Mouse (Mus musculus): ENCODE measurements around the gene Cep152. TPM values are rescaled to one million over a fixed set of nuclear protein-coding genes. Genes with fewer than 3 reads are reported as not detected.

Gene Cep152
- 18.2 and 18.5 TPM in 2 replicates for total RNA-seq (2017)

DNA sequence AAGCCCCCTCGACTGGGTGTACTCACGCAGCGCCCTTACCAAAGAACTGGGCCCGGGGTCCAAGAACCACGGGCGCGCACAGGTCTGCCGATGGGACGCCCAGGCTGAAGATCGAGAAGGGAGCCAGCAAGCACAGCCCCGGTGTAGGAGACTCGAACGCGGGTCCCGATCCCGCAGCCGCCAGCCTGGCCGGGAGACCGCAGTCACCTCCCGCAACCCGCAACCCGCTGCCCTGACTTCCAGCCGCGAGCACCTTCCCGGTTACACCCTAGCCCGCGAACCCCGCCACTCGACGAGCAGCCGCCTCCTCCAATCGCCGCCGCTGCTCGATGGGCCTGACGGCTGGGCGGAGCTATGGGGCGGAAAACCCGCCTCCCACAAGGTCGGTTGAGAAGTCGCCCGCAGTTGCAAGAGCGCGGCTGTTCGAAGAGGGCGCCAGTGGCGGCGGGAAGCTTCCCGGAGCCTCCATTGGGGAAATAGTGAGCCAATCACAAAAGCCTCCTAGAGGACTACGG lies at the start of gene Cep152:
TSS of gene Cep152 (minus strand) at position 277 of the 515 bp plus-strand sequence.
- ATAC-seq (replicated peaks; ENCODE audit: low read depth, poor library complexity, severe bottlenecking): peak; percentile 96

DNA sequence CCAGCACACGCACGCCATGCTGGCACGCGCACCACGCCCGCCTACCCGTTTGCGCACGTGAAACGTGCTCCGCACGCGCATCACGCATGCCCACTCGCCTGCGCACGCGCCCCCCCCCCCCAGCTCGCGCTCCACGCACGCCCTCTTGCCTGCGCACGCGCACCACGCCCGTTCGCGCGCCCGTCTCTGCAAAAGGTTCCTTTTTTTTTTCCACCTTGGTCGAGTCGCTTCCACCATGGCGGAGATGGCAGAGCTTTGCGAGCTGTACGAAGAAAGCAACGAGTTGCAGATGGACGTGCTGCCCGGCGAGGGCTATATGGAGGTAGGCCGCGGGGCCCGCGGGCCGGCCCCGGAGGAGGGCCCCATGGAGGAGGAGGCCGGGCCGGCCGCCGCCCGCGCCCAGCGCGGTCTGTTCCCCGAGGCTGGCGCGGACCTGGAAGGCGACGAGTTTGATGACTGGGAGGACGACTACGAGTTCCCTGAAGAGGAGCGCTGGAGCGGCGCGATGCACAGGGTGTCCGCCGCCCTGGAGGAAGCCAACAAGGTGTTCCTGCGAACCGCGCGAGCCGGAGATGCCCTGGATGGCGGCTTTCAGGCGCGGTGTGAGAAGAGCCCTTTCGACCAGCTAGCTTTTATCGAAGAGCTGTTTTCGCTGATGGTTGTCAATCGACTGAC lies 48.2 kb upstream of the Cep152 start, which contains the start of gene Eid1:
TSS of gene Eid1 (plus strand) at position 139 of the 675 bp plus-strand sequence.
- peak; percentile 81 for ATAC-seq (replicated peaks; ENCODE audit: low read depth, poor library complexity, severe bottlenecking)

DNA sequence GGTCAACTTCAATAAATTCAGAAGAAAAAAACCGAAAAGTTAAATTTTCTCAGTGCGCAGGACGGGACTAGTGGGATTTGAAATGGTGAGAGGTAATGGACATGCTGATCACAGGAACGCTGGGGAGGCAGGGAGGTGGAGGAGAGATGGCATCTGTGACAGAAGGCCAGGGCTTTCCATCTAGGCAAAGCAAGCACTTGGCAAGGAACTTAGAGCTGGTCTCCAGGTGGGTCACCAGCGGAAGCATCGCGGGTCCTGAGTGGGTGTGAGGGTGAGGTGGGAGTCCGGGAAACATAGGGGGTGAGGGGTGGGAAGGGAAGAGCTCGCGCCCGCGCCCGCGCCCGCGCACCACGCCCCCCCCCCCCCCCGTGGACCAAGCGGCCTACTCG lies 47.6 kb upstream of the Cep152 start:
- ATAC-seq (replicated peaks; ENCODE audit: low read depth, poor library complexity, severe bottlenecking): no peak

DNA sequence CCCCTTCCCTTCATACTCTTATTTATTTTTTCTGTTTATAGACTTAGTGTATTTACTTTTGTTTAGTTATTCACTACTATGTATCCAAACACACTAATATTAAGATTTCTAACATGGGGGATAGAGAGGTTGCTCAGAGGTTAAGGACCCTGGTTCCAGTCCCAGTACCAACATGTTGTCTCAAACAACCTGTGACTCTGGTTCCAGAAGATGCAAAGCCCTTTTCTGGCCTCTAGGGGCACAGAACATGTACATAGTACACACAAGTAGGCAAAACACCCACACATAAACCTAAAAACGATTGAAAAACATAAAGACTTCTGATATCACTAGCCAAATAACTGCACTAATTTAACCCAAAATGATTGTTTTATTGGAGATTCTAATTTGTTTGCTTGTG lies 45.9 kb upstream of the Cep152 start:
- ATAC-seq (replicated peaks; ENCODE audit: low read depth, poor library complexity, severe bottlenecking): no peak

DNA sequence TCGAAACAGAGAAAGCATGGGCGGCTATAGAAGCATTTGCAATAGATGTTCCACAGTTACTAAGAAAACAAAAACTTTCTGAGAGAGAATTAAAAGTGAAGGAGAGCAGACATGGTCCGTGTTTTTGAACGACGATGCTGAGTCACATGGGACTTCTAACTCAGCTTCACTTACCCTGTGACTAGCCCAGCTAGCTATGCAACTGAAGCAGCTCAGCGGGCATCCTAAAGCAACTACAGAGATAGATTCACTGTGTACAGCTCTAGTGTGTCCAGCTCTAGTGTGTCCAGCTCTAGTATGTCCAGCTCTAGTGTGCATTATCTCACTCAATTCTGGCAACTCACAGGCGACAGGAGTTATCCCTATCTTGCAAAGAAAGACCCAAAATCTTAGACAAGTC lies 42.8 kb upstream of the Cep152 start:
- no peak for ATAC-seq (replicated peaks; ENCODE audit: low read depth, poor library complexity, severe bottlenecking)

DNA sequence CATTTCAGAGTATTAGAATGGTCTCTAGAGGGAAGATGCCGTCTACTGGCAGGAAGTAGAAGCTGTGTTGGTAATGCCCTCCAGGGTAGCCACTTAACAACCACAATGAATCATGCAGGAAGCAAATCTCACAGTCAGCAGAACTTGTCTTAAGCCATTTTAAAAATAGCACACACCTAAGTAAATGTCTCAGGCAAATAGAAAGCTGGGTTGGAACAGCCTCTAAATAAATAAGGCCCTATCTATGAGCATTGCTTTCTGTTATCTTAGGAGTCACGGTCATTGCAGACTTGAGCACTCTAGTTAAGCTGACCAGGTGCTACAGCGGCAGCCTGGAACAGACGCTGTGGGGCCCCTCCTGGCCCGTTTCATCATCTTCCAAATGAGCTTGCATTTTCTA lies 42.3 kb upstream of the Cep152 start:
- peak; percentile 86 for ATAC-seq (replicated peaks; ENCODE audit: low read depth, poor library complexity, severe bottlenecking)

DNA sequence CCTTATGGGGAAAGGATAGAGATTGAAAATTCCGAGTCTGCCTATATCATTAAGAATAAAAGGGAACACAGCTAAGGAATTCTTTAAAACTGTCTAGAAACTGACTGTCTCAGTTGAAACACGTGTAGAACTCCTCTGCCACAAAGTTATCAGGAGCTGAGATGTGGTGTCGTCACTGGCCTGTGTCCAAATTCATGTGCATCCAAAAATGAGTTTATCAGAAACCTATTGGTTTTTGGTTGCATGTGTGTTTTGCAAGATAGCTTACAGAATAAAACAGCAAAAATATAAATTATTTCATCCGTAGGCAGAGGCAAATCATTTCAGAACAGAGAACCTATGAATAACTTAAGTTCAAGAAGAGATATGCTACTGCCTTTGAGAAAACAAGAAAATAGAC lies 41.8 kb upstream of the Cep152 start:
- peak; percentile 42 for ATAC-seq (replicated peaks; ENCODE audit: low read depth, poor library complexity, severe bottlenecking)

DNA sequence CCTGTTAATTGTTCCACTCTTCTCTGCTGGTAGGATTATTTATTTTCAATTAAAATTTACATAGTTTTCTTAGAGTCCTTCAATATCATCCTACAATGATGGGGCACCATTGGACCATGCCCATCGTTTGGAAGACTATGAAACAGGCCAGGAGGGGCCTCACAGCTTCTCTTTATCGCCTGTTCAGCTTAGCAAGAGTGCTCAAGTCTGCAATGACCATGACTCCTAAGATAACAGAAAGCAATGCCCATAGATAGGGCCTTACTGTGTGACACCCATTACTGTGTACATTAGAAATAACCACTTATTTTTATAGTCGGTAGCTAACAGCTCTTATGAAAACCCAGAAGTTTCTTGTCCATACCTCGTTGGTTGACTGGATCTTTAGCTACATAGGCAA lies 41.0 kb upstream of the Cep152 start:
- no peak for ATAC-seq (replicated peaks; ENCODE audit: low read depth, poor library complexity, severe bottlenecking)

DNA sequence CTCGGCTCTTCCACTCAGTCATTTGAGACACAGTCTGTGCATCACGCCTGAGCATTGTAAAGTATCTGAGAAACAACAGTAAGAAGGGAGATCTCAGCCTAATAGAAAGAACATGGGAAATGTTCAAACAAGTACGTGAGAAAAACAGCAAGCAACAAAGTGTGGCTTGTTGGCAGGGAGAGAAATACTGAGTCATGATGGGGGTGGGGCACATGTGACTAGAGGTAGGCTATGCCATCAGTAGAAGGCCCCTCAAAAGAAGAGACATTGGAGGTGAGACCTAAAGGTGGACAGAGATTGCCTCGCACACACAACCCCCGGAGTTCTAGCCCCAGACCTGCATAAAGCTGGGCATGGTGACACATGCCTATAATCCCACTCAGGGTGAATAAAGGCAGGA lies 40.3 kb upstream of the Cep152 start:
- no peak for ATAC-seq (replicated peaks; ENCODE audit: low read depth, poor library complexity, severe bottlenecking)

DNA sequence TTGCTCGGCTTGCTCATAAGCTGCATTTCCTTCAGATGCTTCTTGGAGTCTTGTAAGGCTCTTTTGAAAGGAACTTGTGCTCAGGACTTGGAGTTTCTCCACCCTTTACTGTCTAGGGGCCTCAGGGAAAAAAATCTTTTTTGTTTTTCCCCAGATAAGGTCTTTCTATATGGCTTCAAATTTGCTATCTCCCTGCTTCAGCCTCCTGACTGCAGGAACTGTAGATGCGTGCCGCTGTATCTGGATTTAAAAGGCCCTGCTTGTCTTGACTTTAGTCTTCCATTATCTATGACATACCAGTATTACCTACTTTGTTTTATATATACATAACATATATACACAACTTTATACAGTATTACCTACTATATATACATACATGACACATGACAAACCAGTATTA lies 37.6 kb upstream of the Cep152 start:
- ATAC-seq (replicated peaks; ENCODE audit: low read depth, poor library complexity, severe bottlenecking): no peak

DNA sequence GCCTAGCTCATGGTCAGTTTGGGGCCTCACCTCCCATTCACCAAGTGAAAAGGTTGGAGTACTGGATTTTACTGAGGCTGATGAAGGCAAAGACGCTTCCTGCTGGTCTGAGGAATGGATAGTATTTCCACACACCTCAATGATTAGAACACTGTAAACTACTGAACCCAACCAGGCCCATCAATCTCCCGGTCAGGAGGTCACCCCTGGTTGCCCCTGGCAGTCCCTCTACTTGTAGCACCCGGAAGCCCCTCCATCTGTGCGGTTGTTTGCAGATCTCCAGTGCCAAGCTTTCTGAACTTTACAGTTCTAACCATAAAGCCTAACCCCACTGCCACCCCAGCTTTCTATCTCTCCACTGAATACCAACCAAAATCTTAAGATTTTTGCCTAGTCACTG lies 36.2 kb upstream of the Cep152 start:
- no peak for ATAC-seq (replicated peaks; ENCODE audit: low read depth, poor library complexity, severe bottlenecking)

DNA sequence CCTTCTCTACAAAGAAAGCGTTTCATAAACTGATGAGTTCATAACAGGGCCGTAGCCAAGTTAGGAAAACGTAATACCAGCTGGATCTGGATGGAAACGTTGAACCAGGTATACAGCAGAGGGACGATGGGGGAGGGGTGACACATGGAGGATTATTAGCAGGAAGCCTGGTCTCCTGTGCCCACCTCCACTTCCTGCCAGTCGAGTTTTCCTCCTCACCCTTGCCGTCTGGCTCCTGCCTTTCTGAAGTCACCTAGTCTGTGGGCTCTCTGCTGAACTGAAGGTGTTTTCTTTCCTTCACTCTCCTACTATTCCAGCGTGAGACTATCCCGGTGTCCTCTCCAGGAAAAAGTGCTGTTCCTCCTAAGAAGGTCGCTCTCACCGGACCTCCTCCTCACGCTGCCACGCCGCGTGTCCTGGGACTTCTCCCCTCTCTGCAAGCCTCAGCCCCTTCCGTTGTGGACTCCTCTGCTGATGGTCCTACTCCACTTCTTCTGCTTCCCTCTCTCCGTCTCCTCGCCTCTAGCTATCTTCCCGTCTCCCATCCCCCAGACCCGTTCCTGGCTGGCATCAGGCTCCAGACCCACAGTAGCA lies 35.7 kb upstream of the Cep152 start:
- no peak for ATAC-seq (replicated peaks; ENCODE audit: low read depth, poor library complexity, severe bottlenecking)

DNA sequence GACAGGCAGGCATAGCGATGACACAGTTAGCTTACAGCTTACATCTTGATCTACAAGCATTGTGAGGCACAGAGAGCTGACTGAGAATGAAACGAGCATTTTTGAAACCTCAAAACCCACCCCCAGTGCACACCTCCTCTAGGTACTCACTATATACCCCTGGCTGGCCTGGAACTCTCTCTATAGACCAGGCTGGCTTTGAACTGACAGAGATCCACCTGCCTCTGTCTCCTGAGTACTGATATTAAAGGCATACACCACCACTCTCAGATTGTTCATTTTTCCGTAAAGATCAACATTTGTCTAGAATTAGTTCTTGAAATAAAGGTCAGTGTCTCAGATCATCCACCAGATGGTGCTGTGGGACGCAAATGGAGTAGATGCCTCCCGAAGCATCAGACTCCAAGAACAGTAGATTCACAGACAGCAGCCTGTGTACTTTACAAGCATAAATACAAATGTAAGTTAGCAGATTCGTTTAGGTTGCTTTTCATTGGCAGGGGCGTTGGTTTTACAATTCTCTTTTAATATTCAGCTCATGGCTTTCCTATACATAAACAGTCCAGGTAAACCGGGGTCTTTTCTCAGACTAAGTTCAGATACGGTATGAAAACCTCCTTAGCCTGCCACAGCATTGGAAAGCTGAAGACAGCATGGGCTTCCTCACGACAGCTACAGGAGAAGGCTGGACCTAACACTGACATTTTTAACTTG lies 35.1 kb upstream of the Cep152 start:
- peak; percentile 95 for ATAC-seq (replicated peaks; ENCODE audit: low read depth, poor library complexity, severe bottlenecking)

DNA sequence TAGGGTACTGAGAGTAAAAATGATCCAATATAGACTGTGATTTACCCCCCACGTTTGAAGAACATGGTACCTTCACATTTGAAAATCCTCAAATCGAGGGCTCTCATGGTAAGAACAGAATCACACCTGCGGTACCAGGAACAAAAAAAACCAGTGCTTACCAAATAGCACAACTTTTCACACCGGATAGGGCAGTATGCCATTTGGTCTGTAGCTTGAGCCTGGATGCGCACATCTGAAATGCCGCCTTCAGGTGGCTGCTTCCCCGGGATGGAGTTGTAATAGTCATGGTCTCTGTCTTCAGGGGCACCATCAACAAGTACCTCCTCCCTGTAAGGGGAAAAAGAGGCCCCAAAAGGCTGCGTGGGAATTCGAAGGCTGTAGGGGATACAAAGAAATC lies 30.5 kb upstream of the Cep152 start:
- ATAC-seq (replicated peaks; ENCODE audit: low read depth, poor library complexity, severe bottlenecking): no peak

DNA sequence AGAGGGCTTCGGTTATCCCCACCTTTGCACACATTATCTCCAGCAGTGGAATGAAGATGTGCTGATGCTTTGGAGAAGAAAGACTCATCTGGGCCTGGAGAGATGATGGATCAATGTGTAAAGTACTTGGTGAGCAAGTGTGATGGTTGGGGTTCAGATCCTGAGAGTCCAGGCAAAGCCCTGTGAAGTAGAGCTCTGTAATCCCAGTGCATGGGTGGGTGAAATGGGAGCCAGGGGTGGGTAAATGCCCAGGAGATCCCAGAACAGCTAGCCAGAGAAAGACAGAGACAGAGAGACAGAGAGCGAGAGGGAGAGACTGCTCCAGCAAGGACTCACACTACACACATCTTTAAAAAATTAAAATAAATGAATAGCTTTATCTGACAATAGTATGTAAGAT lies 28.4 kb upstream of the Cep152 start:
- no peak for ATAC-seq (replicated peaks; ENCODE audit: low read depth, poor library complexity, severe bottlenecking)

DNA sequence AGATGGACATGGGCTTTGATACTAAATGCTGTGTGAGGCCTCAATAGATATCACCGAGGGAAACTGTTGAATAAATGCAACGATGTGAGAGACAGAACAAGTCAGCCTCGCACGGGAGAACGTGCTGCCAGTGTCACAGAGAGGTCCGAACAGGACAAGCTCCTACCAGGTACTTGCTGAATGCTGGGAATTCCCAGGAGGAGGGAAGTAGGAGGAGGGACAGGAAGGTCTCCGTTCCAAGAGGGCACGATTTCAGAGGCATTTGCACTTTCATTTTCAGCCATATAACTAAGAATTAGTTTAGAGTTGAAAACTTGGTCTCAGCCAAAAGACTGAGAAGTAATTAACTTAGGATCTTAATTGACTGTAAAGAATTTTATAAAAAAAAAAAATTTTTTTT lies 26.6 kb upstream of the Cep152 start:
- no peak for ATAC-seq (replicated peaks; ENCODE audit: low read depth, poor library complexity, severe bottlenecking)

DNA sequence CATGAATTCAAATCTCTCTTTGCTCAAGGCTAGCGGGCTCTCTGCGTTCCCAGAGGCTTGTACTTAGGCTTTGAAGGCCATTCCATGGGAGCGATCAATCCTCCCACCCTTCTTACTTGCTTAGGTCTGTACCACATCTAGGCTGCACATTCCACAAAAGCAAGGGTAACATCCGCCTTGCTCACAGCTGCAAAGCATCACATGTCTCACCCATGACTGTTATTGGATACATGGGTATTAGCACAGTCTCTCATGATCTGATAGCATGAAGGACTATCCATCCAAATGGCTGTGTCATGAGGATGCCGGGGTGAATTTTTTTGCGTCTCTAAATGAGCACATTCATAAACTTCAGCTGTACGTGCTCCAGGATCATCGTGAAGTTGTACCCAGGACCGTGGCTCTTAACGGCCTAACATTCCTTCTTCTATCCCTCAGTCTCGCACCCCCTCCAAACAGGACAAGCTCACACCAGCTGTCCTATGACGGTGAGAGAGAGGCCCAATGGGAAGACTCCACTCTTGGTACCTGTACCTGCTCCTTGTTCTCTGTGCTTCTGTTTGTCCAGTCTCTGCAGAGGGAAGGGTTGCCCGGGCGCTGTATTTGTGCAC lies 25.9 kb upstream of the Cep152 start:
- no peak for ATAC-seq (replicated peaks; ENCODE audit: low read depth, poor library complexity, severe bottlenecking)

DNA sequence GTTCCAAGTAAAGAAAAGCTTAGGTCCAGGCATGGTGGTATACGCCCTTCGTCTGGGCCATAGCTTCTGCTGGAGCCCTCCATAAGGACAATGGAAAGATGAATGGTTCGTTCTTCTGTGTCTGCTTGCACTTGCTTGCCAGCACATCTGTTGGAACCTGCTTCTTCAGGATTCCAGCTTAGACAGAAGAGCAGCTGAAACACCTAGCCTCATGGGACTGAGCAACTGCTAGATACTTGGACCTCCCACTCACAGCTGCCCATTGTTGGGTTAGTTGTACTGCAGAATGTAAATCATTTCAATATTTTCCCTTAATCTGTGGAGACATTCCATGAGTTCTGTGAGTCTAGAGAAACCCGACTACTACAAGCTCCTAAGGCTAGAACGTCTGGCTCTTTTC lies 25.1 kb upstream of the Cep152 start:
- ATAC-seq (replicated peaks; ENCODE audit: low read depth, poor library complexity, severe bottlenecking): no peak

DNA sequence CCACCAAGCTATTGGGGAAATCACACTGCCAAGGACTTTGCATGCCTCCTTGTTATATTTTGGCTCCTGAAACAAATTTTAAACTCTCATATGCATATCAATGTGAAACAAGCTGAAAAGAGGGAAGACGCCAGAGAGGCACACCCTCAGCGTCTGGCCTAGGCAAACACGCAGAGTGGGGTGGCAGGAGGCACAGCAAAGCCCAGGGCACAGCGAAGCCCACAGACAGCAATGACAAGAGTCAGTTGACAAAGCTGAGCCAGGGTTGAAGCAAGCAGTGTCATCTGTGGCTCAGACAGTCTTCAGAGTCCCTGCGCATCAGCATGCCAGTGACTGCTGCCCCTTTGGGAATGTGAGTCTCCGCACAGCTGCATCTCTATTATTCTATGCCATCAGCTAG lies 20.0 kb upstream of the Cep152 start:
- no peak for ATAC-seq (replicated peaks; ENCODE audit: low read depth, poor library complexity, severe bottlenecking)

DNA sequence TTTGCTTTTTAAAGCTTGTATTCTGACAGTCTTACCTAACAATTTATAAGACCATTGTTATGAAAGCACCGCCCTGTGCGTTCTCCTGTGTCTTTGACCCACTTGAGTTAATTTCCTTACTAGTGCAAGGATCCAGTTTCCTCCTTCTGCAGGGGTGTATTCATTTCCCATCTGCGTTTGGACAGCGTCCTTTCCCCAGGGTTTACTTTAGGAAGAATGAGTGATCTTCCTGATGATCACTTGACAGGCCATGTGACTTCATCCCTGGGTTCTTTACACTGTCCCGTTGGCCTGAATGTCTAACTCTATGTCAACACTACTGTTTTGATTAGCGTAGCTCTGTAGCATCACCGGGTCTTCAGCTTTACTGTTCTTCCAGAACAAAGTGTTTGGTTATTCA lies 12.4 kb upstream of the Cep152 start:
- no peak for ATAC-seq (replicated peaks; ENCODE audit: low read depth, poor library complexity, severe bottlenecking)

DNA sequence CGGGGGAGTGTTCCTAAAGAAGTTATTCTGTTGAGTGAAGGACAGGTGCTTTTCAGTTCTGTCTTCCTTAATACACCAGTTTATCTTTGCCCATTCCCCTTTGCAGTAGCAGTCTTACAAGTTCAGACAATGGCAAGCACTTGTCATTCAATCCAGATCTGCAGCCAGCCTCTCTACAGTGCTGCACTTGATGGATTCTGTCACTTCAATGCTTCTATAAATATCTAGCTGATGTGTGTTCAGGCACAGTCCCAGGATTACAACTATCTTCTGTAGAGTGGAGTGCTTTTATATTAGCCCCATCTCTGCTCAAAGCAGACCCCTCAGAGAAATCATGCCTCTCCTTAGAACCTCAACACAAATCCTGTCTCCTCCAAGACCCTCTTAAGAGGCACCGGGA lies 5.1 kb upstream of the Cep152 start:
- ATAC-seq (replicated peaks; ENCODE audit: low read depth, poor library complexity, severe bottlenecking): no peak

Data from common myeloid progenitor, adult 5-6 weeks (primary cell).